Mouse (Mus musculus): ENCODE measurements around the gene Khdc1c. TPM values are rescaled to one million over a fixed set of nuclear protein-coding genes. Genes with fewer than 3 reads are reported as not detected.
"Not testable (repeated sequence)": the region's sequence is repeated elsewhere in the genome, so short reads cannot be mapped to it uniquely, and the experiment has no call there.

Khdc1c gene
- polyA plus RNA-seq, 1 experiment, result not detected

- TF ChIP-seq GATA1 (IDR thresholded peaks at IDR 0.05; ENCODE audit: borderline replicate concordance, low read length) (no peak), FLI1 (IDR thresholded peaks at IDR 0.05; ENCODE audit: low read length) (no peak)
- Histone ChIP-seq H3K4me3 (replicated peaks) (no peak overlapping the region), H3K9me3 (no peaks in the 10 kb centered on the region), H3K4me1 (no peaks in the 10 kb centered on the region), H3K36me3 (replicated peaks; ENCODE audit: low read length) (no peaks in the 10 kb centered on the region), H3K27me3 (replicated peaks) (no peaks in the 10 kb centered on the region)
Observed at GRCm38 (mm10) chr1:21344253-21344652, 23.9 kb upstream of the Khdc1c start.

- H3K36me3 ChIP-seq (replicated peaks; ENCODE audit: low read length); H3K9me3 ChIP-seq; H3K4me1 ChIP-seq; H3K4me3 ChIP-seq (replicated peaks); H3K27me3 ChIP-seq (replicated peaks): not testable (repeated sequence)
Observed at GRCm38 (mm10) chr1:21344752-21345151, 23.4 kb upstream of the Khdc1c start.

- Histone ChIP-seq H3K4me3 (replicated peaks) (no peak within 1 kb of the TSS), H3K4me1 (no peaks in the 10 kb centered on the region), H3K27me3 (replicated peaks) (no peaks in the 10 kb centered on the region), H3K9me3 (no peaks in the 10 kb centered on the region), H3K36me3 (replicated peaks; ENCODE audit: low read length) (no peaks in the 10 kb centered on the region)
- TF ChIP-seq FLI1 (IDR thresholded peaks at IDR 0.05; ENCODE audit: low read length) (no peak), GATA1 (IDR thresholded peaks at IDR 0.05; ENCODE audit: borderline replicate concordance, low read length) (no peak)
Observed at GRCm38 (mm10) chr1:21349341-21349740, 18.8 kb upstream of the Khdc1c start, which contains the start of gene Khdc1a. Khdc1a (plus strand) TSS chr1:21349641.

GRCm38 (mm10) chr1:21383256-21383655, 15.1 kb downstream of the Khdc1c start, which contains the start of gene Khdc1b:
Khdc1b (plus strand) TSS chr1:21383556.
- Histone ChIP-seq H3K9me3 (no peaks in the 10 kb centered on the region), H3K4me3 (replicated peaks) (no peak within 1 kb of the TSS), H3K4me1 (no peaks in the 10 kb centered on the region), H3K27me3 (replicated peaks) (no peaks in the 10 kb centered on the region), H3K36me3 (replicated peaks; ENCODE audit: low read length) (no peaks in the 10 kb centered on the region)
- no peak for TF ChIP-seq FLI1 (IDR thresholded peaks at IDR 0.05; ENCODE audit: low read length)
- no peak for TF ChIP-seq GATA1 (IDR thresholded peaks at IDR 0.05; ENCODE audit: borderline replicate concordance, low read length)

GRCm38 (mm10) chr1:21391138-21391671, 23.1 kb downstream of the Khdc1c start:
- Histone ChIP-seq H3K4me3 (replicated peaks) (no peak overlapping the region), H3K27me3 (replicated peaks) (no peaks in the 10 kb centered on the region), H3K9me3 (peaks cover 4% of the 10 kb centered on the region; the same call in 1 of the 2 replicates), H3K36me3 (replicated peaks; ENCODE audit: low read length) (no peaks in the 10 kb centered on the region), H3K4me1 (no peaks in the 10 kb centered on the region)
- TF ChIP-seq FLI1 (IDR thresholded peaks at IDR 0.05; ENCODE audit: low read length) (no peak), GATA1 (IDR thresholded peaks at IDR 0.05; ENCODE audit: borderline replicate concordance, low read length) (no peak)

- Histone ChIP-seq H3K27me3 (replicated peaks) (no peaks in the 10 kb centered on the region), H3K4me3 (replicated peaks) (no peak overlapping the region), H3K9me3 (no peaks in the 10 kb centered on the region), H3K4me1 (no peaks in the 10 kb centered on the region), H3K36me3 (replicated peaks; ENCODE audit: low read length) (no peaks in the 10 kb centered on the region)
- TF ChIP-seq FLI1 (IDR thresholded peaks at IDR 0.05; ENCODE audit: low read length), result no peak
Observed at GRCm38 (mm10) chr1:21402804-21403203, 34.7 kb downstream of the Khdc1c start.

GRCm38 (mm10) chr1:21407266-21407665, 39.1 kb downstream of the Khdc1c start:
- Histone ChIP-seq H3K27me3 (replicated peaks) (no peaks in the 10 kb centered on the region), H3K9me3 (no peaks in the 10 kb centered on the region), H3K36me3 (replicated peaks; ENCODE audit: low read length) (no peaks in the 10 kb centered on the region), H3K4me3 (replicated peaks) (no peak overlapping the region), H3K4me1 (no peaks in the 10 kb centered on the region)
- TF ChIP-seq GATA1 (IDR thresholded peaks at IDR 0.05; ENCODE audit: borderline replicate concordance, low read length) (no peak), FLI1 (IDR thresholded peaks at IDR 0.05; ENCODE audit: low read length) (no peak)

GRCm38 (mm10) chr1:21411331-21412196, 43.4 kb downstream of the Khdc1c start:
- H3K4me1 ChIP-seq, result no peaks in the 10 kb centered on the region
- H3K4me3 ChIP-seq (replicated peaks), result no peak overlapping the region
- H3K36me3 ChIP-seq (replicated peaks; ENCODE audit: low read length), result no peaks in the 10 kb centered on the region
- H3K27me3 ChIP-seq (replicated peaks), result no peaks in the 10 kb centered on the region
- no peaks in the 10 kb centered on the region for H3K9me3 ChIP-seq
- TF ChIP-seq FLI1 (IDR thresholded peaks at IDR 0.05; ENCODE audit: low read length) (no peak), GATA1 (IDR thresholded peaks at IDR 0.05; ENCODE audit: borderline replicate concordance, low read length) (no peak)

GRCm38 (mm10) chr1:21412197-21412555, 44.0 kb downstream of the Khdc1c start:
- no peaks in the 10 kb centered on the region for H3K36me3 ChIP-seq (replicated peaks; ENCODE audit: low read length)
- H3K9me3 ChIP-seq, result no peaks in the 10 kb centered on the region
- H3K27me3 ChIP-seq (replicated peaks), result no peaks in the 10 kb centered on the region
- H3K4me1 ChIP-seq, result no peaks in the 10 kb centered on the region
- TF ChIP-seq FLI1 (IDR thresholded peaks at IDR 0.05; ENCODE audit: low read length), result no peak
- TF ChIP-seq GATA1 (IDR thresholded peaks at IDR 0.05; ENCODE audit: borderline replicate concordance, low read length), result no peak
- H3K4me3 ChIP-seq (replicated peaks), result no peak overlapping the region

GRCm38 (mm10) chr1:21419370-21419769, 51.2 kb downstream of the Khdc1c start:
- TF ChIP-seq GATA1 (IDR thresholded peaks at IDR 0.05; ENCODE audit: borderline replicate concordance, low read length), result no peak
- TF ChIP-seq FLI1 (IDR thresholded peaks at IDR 0.05; ENCODE audit: low read length), result no peak
- no peaks in the 10 kb centered on the region for H3K9me3 ChIP-seq
- no peak overlapping the region for H3K4me3 ChIP-seq (replicated peaks)
- no peaks in the 10 kb centered on the region for H3K36me3 ChIP-seq (replicated peaks; ENCODE audit: low read length)
- H3K4me1 ChIP-seq, result no peaks in the 10 kb centered on the region
- no peaks in the 10 kb centered on the region for H3K27me3 ChIP-seq (replicated peaks)

Other genes starting within 250 kb of the Khdc1c start
- gene Tmem14a, start 149.8 kb upstream of the Khdc1c start, polyA plus RNA-seq (2012; ENCODE audit: insufficient read depth, low replicate concordance), result 0.45 TPM in 1 of 2 replicates, not detected in the other
- not detected in 2 replicates for gene Gsta3, start 127.7 kb upstream of the Khdc1c start, polyA plus RNA-seq (2012; ENCODE audit: insufficient read depth, low replicate concordance)
- gene Khdc1a, start 18.7 kb upstream of the Khdc1c start, polyA plus RNA-seq (2012; ENCODE audit: insufficient read depth, low replicate concordance), result not detected in 2 replicates
- gene Khdc1b, start 15.2 kb downstream of the Khdc1c start, polyA plus RNA-seq (2012; ENCODE audit: insufficient read depth, low replicate concordance), result not detected in 2 replicates